In the genomic region with DNA sequence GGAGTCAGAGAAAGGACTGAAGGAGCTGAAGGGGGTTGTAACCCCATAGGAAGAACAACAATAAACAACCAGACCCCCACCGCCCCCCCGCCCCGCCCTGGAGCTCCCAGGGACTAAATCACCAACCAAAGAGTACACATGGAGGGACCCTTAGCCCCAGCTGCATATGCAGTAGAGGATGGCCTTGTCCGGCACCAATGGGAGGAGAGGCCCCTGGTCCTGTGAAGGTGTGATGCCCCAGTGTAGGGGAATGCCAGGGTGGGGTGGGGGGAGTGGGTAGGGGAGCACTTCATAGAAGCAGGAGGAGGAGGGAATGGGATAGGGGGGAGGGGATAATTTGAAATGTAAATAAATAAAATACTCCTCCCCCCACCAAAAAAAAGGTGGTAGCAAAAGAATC, we compare ENCODE assay signal across 22 mouse cellular contexts. TPM values are rescaled to one million over a fixed set of nuclear protein-coding genes. Genes with fewer than 3 reads are reported as not detected.
DNase-seq lines count a peak whose midpoint lies in the region; ATAC-seq lines count a peak whose summit lies in the region.
"Had no signal": no experiment of that assay in that cellular context is flagged by ENCODE, and none has a peak within 500 bp of the region (broad histone marks: within the 10 kb centered on the region; RNA-seq: fewer than 3 reads in every experiment).

No protein-coding gene starts in this region.

- H3K9me3 ChIP-seq in hindbrain, embryonic 15.5 days, result no peaks in the 10 kb centered on the region
- H3K9me3 ChIP-seq in hindbrain, embryonic 12.5 days (replicated peaks), result no peaks in the 10 kb centered on the region
- H3K9me3 ChIP-seq in intestine, embryonic 16.5 days (ENCODE audit: control insufficient read depth, low read length), result no peaks in the 10 kb centered on the region
- no peaks in the 10 kb centered on the region for H3K9me3 ChIP-seq in intestine, embryonic 15.5 days
- no peaks in the 10 kb centered on the region for H3K9me3 ChIP-seq in neural tube, embryonic 13.5 days
- H3K9me3 ChIP-seq: embryonic facial prominence, embryonic 13.5 days; embryonic facial prominence, embryonic 15.5 days; forebrain, embryonic 10.5 days; forebrain, embryonic 12.5 days had no signal

- 85% methylated on average over 4 of the region's 4 CpGs for WGBS in hindbrain, embryonic 15.5 days
- WGBS in hindbrain, embryonic 12.5 days, result 93% methylated on average over 4 of the region's 4 CpGs
- 94% methylated on average over 4 of the region's 4 CpGs for WGBS in intestine, embryonic 16.5 days
- WGBS in intestine, embryonic 15.5 days, result 95% methylated on average over 4 of the region's 4 CpGs
- WGBS in neural tube, embryonic 13.5 days, result 93% methylated on average over 4 of the region's 4 CpGs

- no peak overlapping the region for H3K4me3 ChIP-seq in hindbrain, embryonic 15.5 days
- H3K4me3 ChIP-seq in hindbrain, embryonic 12.5 days, result no peak overlapping the region
- no peak overlapping the region for H3K4me3 ChIP-seq in intestine, embryonic 16.5 days (ENCODE audit: low read length)
- H3K4me3 ChIP-seq in intestine, embryonic 15.5 days (replicated peaks), result no peak overlapping the region
- no peak overlapping the region for H3K4me3 ChIP-seq in neural tube, embryonic 13.5 days
- H3K4me3 ChIP-seq: embryonic facial prominence, embryonic 13.5 days; embryonic facial prominence, embryonic 15.5 days; erythroblast, embryonic 14.5 days; forebrain, embryonic 10.5 days; forebrain, embryonic 12.5 days had no signal

- no peaks in the 10 kb centered on the region for H3K36me3 ChIP-seq in hindbrain, embryonic 15.5 days
- H3K36me3 ChIP-seq in hindbrain, embryonic 12.5 days, result no peaks in the 10 kb centered on the region
- H3K36me3 ChIP-seq in intestine, embryonic 16.5 days (ENCODE audit: control insufficient read depth, insufficient read depth, low read length), result no peaks in the 10 kb centered on the region
- 0 out of 2 replicates have a peak, but pooled peaks cover 2% of the 10 kb centered on the region for H3K36me3 ChIP-seq in intestine, embryonic 15.5 days
- no peaks in the 10 kb centered on the region for H3K36me3 ChIP-seq in neural tube, embryonic 13.5 days
- H3K36me3 ChIP-seq: embryonic facial prominence, embryonic 13.5 days; embryonic facial prominence, embryonic 15.5 days; forebrain, embryonic 12.5 days had no signal

- no peaks in the 10 kb centered on the region for H3K27me3 ChIP-seq in hindbrain, embryonic 15.5 days
- H3K27me3 ChIP-seq in hindbrain, embryonic 12.5 days, result no peaks in the 10 kb centered on the region
- no peaks in the 10 kb centered on the region for H3K27me3 ChIP-seq in intestine, embryonic 16.5 days (replicated peaks; ENCODE audit: control insufficient read depth, insufficient read depth, low read length)
- H3K27me3 ChIP-seq in intestine, embryonic 15.5 days (replicated peaks), result no peaks in the 10 kb centered on the region
- H3K27me3 ChIP-seq in neural tube, embryonic 13.5 days, result no peaks in the 10 kb centered on the region
- H3K27me3 ChIP-seq: embryonic facial prominence, embryonic 13.5 days; embryonic facial prominence, embryonic 15.5 days; forebrain, embryonic 12.5 days had no signal

- no peak for DNase-seq in neural tube, embryonic 10.5 days (ENCODE audit: extremely low spot score, low spot score)
- DNase-seq: adrenal gland, adult 2 months; adrenal gland, postnatal 10 days; adrenal gland, postnatal 25 days; cerebellum, adult 11 months; cerebellum, adult 18-20 months; cerebellum, adult 8-10 months; cerebellum, adult 9-11 months; cerebellum, postnatal 14 days; cerebellum, postnatal 36 days; embryo, embryonic 11 days had no signal

- H3K4me1 ChIP-seq in hindbrain, embryonic 15.5 days (replicated peaks), result peaks cover 24% of the 10 kb centered on the region
- H3K4me1 ChIP-seq in hindbrain, embryonic 12.5 days, result peaks cover 12% of the 10 kb centered on the region
- H3K4me1 ChIP-seq in intestine, embryonic 16.5 days (ENCODE audit: control insufficient read depth, insufficient read depth, low read length), result peaks cover 11% of the 10 kb centered on the region
- H3K4me1 ChIP-seq in intestine, embryonic 15.5 days (replicated peaks), result peaks cover 18% of the 10 kb centered on the region; the same call in 1 of the 2 replicates
- H3K4me1 ChIP-seq in neural tube, embryonic 13.5 days (replicated peaks), result peaks cover 34% of the 10 kb centered on the region
- H3K4me1 ChIP-seq: embryonic facial prominence, embryonic 15.5 days; forebrain, embryonic 10.5 days had no signal

- no peak overlapping the region for H3K4me2 ChIP-seq in hindbrain, embryonic 15.5 days
- H3K4me2 ChIP-seq in hindbrain, embryonic 12.5 days (replicated peaks), result no peak overlapping the region
- no peak overlapping the region for H3K4me2 ChIP-seq in intestine, embryonic 16.5 days (ENCODE audit: low read depth, low read length)
- no peak overlapping the region for H3K4me2 ChIP-seq in intestine, embryonic 15.5 days (replicated peaks)
- H3K4me2 ChIP-seq in neural tube, embryonic 13.5 days, result no peak overlapping the region
- H3K4me2 ChIP-seq: embryonic facial prominence, embryonic 13.5 days; embryonic facial prominence, embryonic 15.5 days; forebrain, embryonic 12.5 days had no signal

- H3K9ac ChIP-seq in hindbrain, embryonic 15.5 days, result no peak overlapping the region
- H3K9ac ChIP-seq in hindbrain, embryonic 12.5 days, result no peak overlapping the region
- no peak overlapping the region for H3K9ac ChIP-seq in intestine, embryonic 16.5 days (ENCODE audit: low read depth, low read length)
- no peak overlapping the region for H3K9ac ChIP-seq in intestine, embryonic 15.5 days
- no peak overlapping the region for H3K9ac ChIP-seq in neural tube, embryonic 13.5 days
- H3K9ac ChIP-seq: embryonic facial prominence, embryonic 13.5 days; embryonic facial prominence, embryonic 15.5 days; forebrain, embryonic 12.5 days had no signal

- peak; percentile 32; the same call in 1 of the 2 replicates for ATAC-seq in hindbrain, embryonic 15.5 days (ENCODE audit: low FRiP score, low read depth)
- ATAC-seq in hindbrain, embryonic 12.5 days (ENCODE audit: low FRiP score), result no peak
- 0 out of 2 replicates have a peak, but pooled peaks have one; percentile 43 for ATAC-seq in intestine, embryonic 16.5 days
- ATAC-seq in intestine, embryonic 15.5 days, result no peak
- 0 out of 2 replicates have a peak, but pooled peaks have one; percentile 21 for ATAC-seq in neural tube, embryonic 13.5 days (ENCODE audit: low read depth)
- ATAC-seq: forebrain, embryonic 14.5 days had no signal

- H3K27ac ChIP-seq in hindbrain, embryonic 15.5 days (replicated peaks), result no peak overlapping the region
- H3K27ac ChIP-seq in hindbrain, embryonic 12.5 days, result no peak overlapping the region
- no peak overlapping the region for H3K27ac ChIP-seq in intestine, embryonic 16.5 days (ENCODE audit: low read length)
- no peak overlapping the region for H3K27ac ChIP-seq in intestine, embryonic 15.5 days
- H3K27ac ChIP-seq in neural tube, embryonic 13.5 days (replicated peaks), result no peak overlapping the region
- H3K27ac ChIP-seq: embryonic facial prominence, embryonic 13.5 days; embryonic facial prominence, embryonic 15.5 days; forebrain, embryonic 10.5 days; forebrain, embryonic 12.5 days had no signal

RNA-seq across cellular contexts. Expression of a gene that starts 15.8 kb away (rescaled TPM):
- polyA plus RNA-seq in hindbrain, embryonic 15.5 days (2015; fragmentation: Nextera tagmentation; extraction: Ambion mirVana), result 35.7 and 36.4 TPM in 2 replicates
- polyA plus RNA-seq in hindbrain, embryonic 12.5 days (2016; fragmentation: Nextera tagmentation; extraction: Ambion mirVana), result 40.8 and 45.7 TPM in 2 replicates
- polyA plus RNA-seq in intestine, embryonic 16.5 days (2015; fragmentation: Nextera tagmentation; extraction: Ambion mirVana), result 18.4 and 19.3 TPM in 2 replicates
- polyA plus RNA-seq in intestine, embryonic 15.5 days (2015; fragmentation: Nextera tagmentation; extraction: Ambion mirVana), result 25.3 and 25.6 TPM in 2 replicates
- 36.6 and 39.7 TPM in 2 replicates for polyA plus RNA-seq in neural tube, embryonic 13.5 days (2015; fragmentation: Nextera tagmentation; extraction: Ambion mirVana)

Comparison
In these comparisons a context has a peak if more than half of its experiments do, and no peak if none do; other contexts are left out.
1. ATAC-seq: peak in hindbrain, embryonic 15.5 days (single experiment), intestine, embryonic 16.5 days (single experiment) and neural tube, embryonic 13.5 days (single experiment); none in hindbrain, embryonic 12.5 days (single experiment) and intestine, embryonic 15.5 days (single experiment).